Mouse (Mus musculus): ENCODE measurements at regions not wholly inside any gene's neighbourhood (a gene's known extent, or its start where the extent isn't known, plus 50 kb on each side); places are given as distances from the start of the nearest gene placed in this dataset.

DNA sequence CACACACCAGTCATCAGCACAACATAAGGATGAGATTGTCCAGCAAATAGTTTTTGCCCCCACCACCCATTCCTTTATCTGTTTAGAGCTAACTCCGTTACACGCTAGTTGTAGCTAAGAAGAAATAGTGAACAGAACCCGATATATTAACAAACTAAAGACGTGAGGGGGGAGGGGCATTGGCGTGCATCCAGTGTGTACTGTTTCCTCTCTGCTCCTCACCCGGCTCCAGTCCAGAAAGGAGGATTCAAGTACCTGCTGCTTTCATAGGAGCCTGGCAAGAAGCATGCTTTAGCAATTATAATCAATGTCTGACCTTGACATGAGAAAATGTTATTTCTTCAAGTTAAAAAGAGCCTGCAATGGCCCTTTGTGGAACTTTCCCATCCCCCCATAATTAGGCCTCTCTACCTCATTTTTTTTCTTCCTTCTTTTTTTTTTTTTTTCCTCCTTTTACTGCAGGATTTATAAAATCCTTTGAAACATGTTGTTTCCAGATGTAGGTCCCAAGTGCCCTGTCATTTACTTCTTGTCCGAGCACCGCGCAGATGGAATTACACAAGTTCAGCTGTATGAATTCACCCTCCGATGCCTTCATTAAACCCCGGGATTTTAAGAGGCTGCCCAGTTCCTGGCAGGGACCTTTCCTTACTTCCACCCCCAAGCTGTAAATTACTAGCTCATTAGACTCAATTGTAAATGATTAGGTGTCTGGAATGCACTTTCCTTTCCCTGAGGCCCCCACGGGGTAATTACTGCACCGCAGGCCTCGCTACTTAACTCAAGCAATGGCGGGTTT is 116.6 kb upstream of the Lpar1 start:
- TF ChIP-seq CTCF (IDR thresholded peaks at IDR 0.05; ENCODE audit: borderline replicate concordance, extremely low read depth, insufficient read depth, insufficient read length): no peak
- no peak for TF ChIP-seq POLR2A (IDR thresholded peaks at IDR 0.05; ENCODE audit: borderline replicate concordance, extremely low read depth, insufficient read depth, insufficient read length, poor library complexity, severe bottlenecking)

Measured in brain, embryonic 14.5 days (tissue).